Mouse (Mus musculus): ENCODE measurements around the gene Rap1gap. TPM values are rescaled to one million over a fixed set of nuclear protein-coding genes. Genes with fewer than 3 reads are reported as not detected.
A peak's percentile ranks its signal among the peaks of the same experiment; 100 is the strongest.

The Rap1gap gene
- total and polyA plus RNA-seq, 3 experiments, result 7.7 to 42.6 TPM; not detected in 1

- Histone ChIP-seq H3K27ac (ENCODE audit: control insufficient read depth, low read depth, low read length) (no peak overlapping the region), H3K27me3 (ENCODE audit: control insufficient read depth in 1 of 2, insufficient read depth in 2 of 2, low read length in 2 of 2) (peaks cover 0 to 2% of the 10 kb centered on the region in 2 experiments; a peak in 2 of 4 replicates), H3K9ac (ENCODE audit: control insufficient read depth, low read depth, low read length, poor library complexity, severe bottlenecking) (no peak overlapping the region), H3K9me3 (replicated peaks; ENCODE audit: insufficient read depth, low read length) (no peaks in the 10 kb centered on the region), H3K36me3 (ENCODE audit: control insufficient read depth in 1 of 2, insufficient read depth in 2 of 2, low read length in 2 of 2) (no peaks in the 10 kb centered on the region), H3K4me3 (ENCODE audit: control insufficient read depth in 1 of 2, insufficient read depth in 1 of 2, low read depth in 2 of 2, low read length in 2 of 2) (no peak overlapping the region), H3K4me1 (ENCODE audit: control insufficient read depth in 1 of 2, insufficient read depth in 2 of 2, low read length in 2 of 2) (no peaks in the 10 kb centered on the region), H3K79me2 (ENCODE audit: control insufficient read depth, insufficient read depth, low read length, poor library complexity) (no peaks in the 10 kb centered on the region)
- TF ChIP-seq KAT2A (conservative IDR thresholded peaks at IDR 0.05; ENCODE audit: low read depth, low read length), result no peak
- TF ChIP-seq ZC3H11A (IDR thresholded peaks at IDR 0.05; ENCODE audit: low read depth, low read length), result peak; percentile 64; the same call in 1 of the 2 replicates
- TF ChIP-seq RAD21 (IDR thresholded peaks at IDR 0.05; ENCODE audit: low read depth, low read length), result peak; percentile 61
- TF ChIP-seq CTCF (IDR thresholded peaks at IDR 0.05 in 2 of 3, conservative IDR thresholded peaks at IDR 0.05 in 1 of 3; ENCODE audit: control insufficient read depth in 1 of 3, insufficient read depth in 1 of 3, low read depth in 2 of 3, low read length in 3 of 3, poor library complexity in 1 of 3, severe bottlenecking in 1 of 3), result peak; percentile 78 to 93 (median 89)
- no peak for TF ChIP-seq MAFK (IDR thresholded peaks at IDR 0.05; ENCODE audit: borderline replicate concordance, low read depth, low read length)
- peak; percentile 91 for TF ChIP-seq SMC3 (IDR thresholded peaks at IDR 0.05; ENCODE audit: low read depth, low read length)
- DNase-seq (ENCODE audit: low read depth, low spot score), result peak; percentile 40
Measured at GRCm38 (mm10) chr4:137682961-137683453, 18.5 kb downstream of the Rap1gap start.

- H3K4me3 ChIP-seq (ENCODE audit: control insufficient read depth in 1 of 2, insufficient read depth in 1 of 2, low read depth in 2 of 2, low read length in 2 of 2), result no peak overlapping the region
- TF ChIP-seq NRF1 (IDR thresholded peaks at IDR 0.05; ENCODE audit: insufficient read depth, low read depth, low read length, poor library complexity, severe bottlenecking), result no peak
- no peak for TF ChIP-seq MAZ (IDR thresholded peaks at IDR 0.05; ENCODE audit: low read depth, low read length)
- TF ChIP-seq ELF1 (IDR thresholded peaks at IDR 0.05; ENCODE audit: low read depth, low read length), result no peak
- no peak for TF ChIP-seq RCOR1 (IDR thresholded peaks at IDR 0.05; ENCODE audit: low read depth, low read length)
- H3K27me3 ChIP-seq (ENCODE audit: control insufficient read depth in 1 of 2, insufficient read depth in 2 of 2, low read length in 2 of 2), result peaks cover 0 to 10% of the 10 kb centered on the region in 2 experiments; a peak in 2 of 4 replicates
- no peak overlapping the region for H3K9ac ChIP-seq (ENCODE audit: control insufficient read depth, low read depth, low read length, poor library complexity, severe bottlenecking)
- H3K9me3 ChIP-seq (replicated peaks; ENCODE audit: insufficient read depth, low read length), result no peaks in the 10 kb centered on the region
- DNase-seq (ENCODE audit: low read depth, low spot score), result no peak
- no peaks in the 10 kb centered on the region for H3K36me3 ChIP-seq (ENCODE audit: control insufficient read depth in 1 of 2, insufficient read depth in 2 of 2, low read length in 2 of 2)
- no peaks in the 10 kb centered on the region for H3K4me1 ChIP-seq (ENCODE audit: control insufficient read depth in 1 of 2, insufficient read depth in 2 of 2, low read length in 2 of 2)
- no peaks in the 10 kb centered on the region for H3K79me2 ChIP-seq (ENCODE audit: control insufficient read depth, insufficient read depth, low read length, poor library complexity)
- no peak overlapping the region for H3K27ac ChIP-seq (ENCODE audit: control insufficient read depth, low read depth, low read length)
Measured at GRCm38 (mm10) chr4:137684830-137685343, 20.4 kb downstream of the Rap1gap start.

DNA sequence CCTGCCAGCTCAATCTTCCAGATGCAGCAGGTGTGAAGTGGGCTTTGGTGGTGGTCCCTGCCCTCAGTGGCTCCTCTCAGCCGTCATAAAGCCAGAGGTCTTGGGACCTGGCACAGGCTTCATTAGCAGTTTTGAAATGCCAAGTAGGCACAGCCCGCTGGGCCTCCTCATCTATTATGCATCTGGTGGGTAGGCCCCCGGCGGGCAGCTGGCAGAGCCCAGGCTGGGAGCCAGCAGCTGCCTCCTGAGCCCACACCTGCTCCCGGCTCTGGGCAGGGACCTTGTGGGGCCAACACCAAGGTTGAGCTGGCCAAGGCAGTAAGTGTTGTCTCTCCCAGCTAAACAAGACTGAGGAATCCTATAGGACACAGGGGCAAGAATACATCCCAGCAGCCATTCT is 21.8 kb downstream of the Rap1gap start:
- DNase-seq (ENCODE audit: low read depth, low spot score), result no peak
- Histone ChIP-seq H3K9me3 (replicated peaks; ENCODE audit: insufficient read depth, low read length) (no peaks in the 10 kb centered on the region), H3K4me1 (ENCODE audit: control insufficient read depth in 1 of 2, insufficient read depth in 2 of 2, low read length in 2 of 2) (no peaks in the 10 kb centered on the region), H3K4me3 (ENCODE audit: control insufficient read depth in 1 of 2, insufficient read depth in 1 of 2, low read depth in 2 of 2, low read length in 2 of 2) (no peak overlapping the region), H3K27me3 (ENCODE audit: control insufficient read depth in 1 of 2, insufficient read depth in 2 of 2, low read length in 2 of 2) (peaks cover 0 to 10% of the 10 kb centered on the region in 2 experiments; a peak in 2 of 4 replicates), H3K9ac (ENCODE audit: control insufficient read depth, low read depth, low read length, poor library complexity, severe bottlenecking) (no peak overlapping the region), H3K79me2 (ENCODE audit: control insufficient read depth, insufficient read depth, low read length, poor library complexity) (no peaks in the 10 kb centered on the region), H3K36me3 (ENCODE audit: control insufficient read depth in 1 of 2, insufficient read depth in 2 of 2, low read length in 2 of 2) (no peaks in the 10 kb centered on the region), H3K27ac (ENCODE audit: control insufficient read depth, low read depth, low read length) (no peak overlapping the region)
- TF ChIP-seq USF1 (IDR thresholded peaks at IDR 0.05; ENCODE audit: low read depth, low read length) (no peak), NRF1 (IDR thresholded peaks at IDR 0.05; ENCODE audit: insufficient read depth, low read depth, low read length, poor library complexity, severe bottlenecking) (no peak), MAFK (IDR thresholded peaks at IDR 0.05; ENCODE audit: borderline replicate concordance, low read depth, low read length) (no peak), POLR2A (IDR thresholded peaks at IDR 0.05; ENCODE audit: control insufficient read depth in 1 of 2, insufficient read depth in 1 of 2, low read depth in 1 of 2, low read length in 2 of 2, poor library complexity in 1 of 2) (no peak), MYC (IDR thresholded peaks at IDR 0.05; ENCODE audit: low read depth, low read length) (no peak), NELFE (IDR thresholded peaks at IDR 0.05; ENCODE audit: low read depth, low read length) (no peak), JUND (IDR thresholded peaks at IDR 0.05; ENCODE audit: low read depth, low read length) (no peak), ZC3H11A (IDR thresholded peaks at IDR 0.05; ENCODE audit: low read depth, low read length) (no peak), GABPA (IDR thresholded peaks at IDR 0.05; ENCODE audit: low read depth, low read length) (no peak)

All from MEL (cell line).